Mouse (Mus musculus) midbrain, embryonic 13.5 days (tissue): Measurements from ENCODE around the gene Anxa9. TPM values are rescaled to one million over a fixed set of nuclear protein-coding genes. Genes with fewer than 3 reads are reported as not detected.

ENCODE experiments used
- ATAC-seq: fragments of 200-750 bp; cut with Nextera tagmentation; 2 replicates; pipeline ENCODE4 v1.8.0; 2017; ENCODE audit warnings: mild to moderate bottlenecking, moderate TSS enrichment, moderate library complexity
- H3K27ac ChIP-seq: fragments of 300-500 bp; sonication (generic); 2 replicates; pipeline ENCODE4 v1.5.1; 2015; ENCODE audit warnings: inconsistent platforms, mild to moderate bottlenecking, moderate library complexity
- H3K27me3 ChIP-seq: fragments of 300-500 bp; sonication (generic); 2 replicates; pipeline ENCODE4 v1.6.1; 2015; ENCODE audit warnings: mild to moderate bottlenecking, inconsistent platforms
- H3K36me3 ChIP-seq: fragments of 300-500 bp; sonication (generic); 2 replicates; pipeline ENCODE4 v1.6.1; 2015; ENCODE audit warnings: mild to moderate bottlenecking, inconsistent platforms
- H3K4me1 ChIP-seq: fragments of 300-500 bp; sonication (generic); replicated peaks from 2 replicates; pipeline ENCODE4 v1.6.1; 2015; ENCODE audit warnings: inconsistent platforms
- H3K4me2 ChIP-seq: fragments of 300-500 bp; sonication (generic); replicated peaks from 2 replicates; pipeline ENCODE4 v1.6.1; 2015; ENCODE audit warnings: moderate library complexity, mild to moderate bottlenecking, inconsistent platforms
- H3K4me3 ChIP-seq: fragments of 300-500 bp; sonication (generic); replicated peaks from 2 replicates; pipeline ENCODE4 v1.5.1; 2015; ENCODE audit warnings: mild to moderate bottlenecking, inconsistent platforms
- H3K9ac ChIP-seq: fragments of 300-500 bp; sonication (generic); replicated peaks from 2 replicates; pipeline ENCODE4 v1.6.1; 2015; ENCODE audit warnings: mild to moderate bottlenecking, inconsistent platforms
- H3K9me3 ChIP-seq: fragments of 300-500 bp; sonication (generic); 2 replicates; pipeline ENCODE4 v1.6.1; 2016; ENCODE audit warnings: mild to moderate bottlenecking, inconsistent platforms
- WGBS: fragments of 180-500 bp; shearing (Covaris S2); methylation state at CpG from one replicate; pipeline ENCODE4 v1.1.7; 2015; 5-methylcytosine and 5-hydroxymethylcytosine counted together
- polyA plus RNA-seq: library from polyadenylated mRNA; unstranded; fragments of >200 nt; fragmentation: Nextera tagmentation; extraction: Ambion mirVana; gene quantifications from 2 replicates; pipeline ENCODE4 v1.2.1, GENCODE M21; 2015

The Anxa9 gene
- polyA plus RNA-seq, 1 experiment from 2014 or later: 0.58 TPM

DNA sequence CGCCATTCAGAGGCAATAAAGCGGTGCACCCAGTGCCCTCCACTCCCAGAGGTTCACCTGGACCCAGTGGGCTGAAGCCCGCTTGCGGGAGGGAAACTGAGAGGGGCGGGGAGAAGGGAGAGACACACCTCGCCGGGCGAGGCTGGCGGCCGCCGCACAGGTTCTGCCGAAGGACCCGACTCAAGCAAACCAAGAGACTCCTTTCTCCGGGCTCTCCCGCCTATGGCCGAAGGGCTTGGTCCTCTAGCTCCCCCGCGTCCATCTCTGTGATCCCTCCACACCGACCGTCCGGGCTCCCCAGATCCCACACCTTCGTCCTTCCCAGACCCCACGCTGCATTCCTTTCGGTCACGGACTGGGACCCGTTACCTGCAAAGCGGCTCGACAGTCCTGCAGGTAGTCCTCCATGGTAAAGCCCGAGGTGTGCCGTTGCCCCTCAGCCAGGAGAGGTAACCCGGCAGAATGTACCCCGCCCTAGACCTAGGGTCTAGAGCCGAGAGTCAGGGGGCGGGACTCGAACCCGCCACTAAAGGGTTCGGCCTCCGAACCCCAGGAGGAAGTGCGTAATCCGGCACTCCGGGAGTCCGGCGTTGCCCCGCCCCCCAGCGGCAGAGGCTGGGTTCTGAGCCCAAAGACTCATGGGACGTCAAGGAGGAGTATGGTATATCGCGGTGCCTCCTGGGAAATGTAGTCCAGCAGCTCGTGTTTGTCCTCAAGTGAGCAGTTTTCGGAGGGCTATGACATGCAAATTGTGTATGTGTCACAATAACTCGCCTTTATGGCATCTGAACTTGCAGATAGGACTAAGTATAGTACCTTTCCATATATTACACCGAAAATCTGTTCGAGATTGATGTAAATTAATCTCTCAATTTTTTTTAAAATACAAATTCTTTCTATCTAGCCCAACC is 25.5 kb downstream of the Anxa9 start, which contains the start of the genes Mindy1 and Prune1:
Gene Mindy1 (plus strand): TSS at position 130 of the 911 bp plus-strand sequence.
Gene Prune1 (minus strand): TSS at position 861 of the 911 bp plus-strand sequence.
- under 1% methylated on average over 53 of the region's 53 CpGs for WGBS
- H3K9ac ChIP-seq: peak within 1 kb of the TSS; percentile 78
- 0 out of 2 replicates have a peak, but pooled peaks cover 5% of the 10 kb centered on the region for H3K36me3 ChIP-seq
- no peaks in the 10 kb centered on the region for H3K27me3 ChIP-seq
- no peaks in the 10 kb centered on the region for H3K9me3 ChIP-seq
- peaks cover 43% of the 10 kb centered on the region for H3K4me1 ChIP-seq
- peak within 1 kb of the TSS; percentile 62 for H3K4me3 ChIP-seq
- peak within 1 kb of the TSS; percentile 97 for H3K27ac ChIP-seq
- peak; percentile 91 for ATAC-seq
- H3K4me2 ChIP-seq: peak within 1 kb of the TSS; percentile 85

DNA sequence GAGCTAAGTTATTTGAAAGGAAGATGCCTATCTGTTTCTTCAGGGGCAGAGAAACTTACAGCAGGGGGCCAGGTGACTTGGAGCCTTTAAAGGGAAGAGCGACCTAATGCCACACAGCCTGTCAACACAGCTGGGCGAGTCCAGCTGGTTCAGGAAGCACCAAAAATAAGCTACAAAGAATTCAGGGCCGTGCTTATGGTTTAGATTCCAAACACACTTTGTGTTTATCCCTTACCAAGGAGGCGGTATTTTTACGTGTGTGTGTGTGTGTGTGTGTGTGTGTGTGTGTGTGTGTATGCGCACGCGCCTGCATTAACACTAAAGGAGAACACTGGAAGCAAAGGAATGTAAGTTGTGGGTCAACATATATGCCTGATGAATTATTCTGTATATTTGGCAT is 26.2 kb downstream of the Anxa9 start:
- Histone ChIP-seq H3K4me1 (peaks cover 40% of the 10 kb centered on the region), H3K27me3 (no peaks in the 10 kb centered on the region), H3K4me2 (peak overlapping the region; percentile 85), H3K9me3 (no peaks in the 10 kb centered on the region), H3K36me3 (0 out of 2 replicates have a peak, but pooled peaks cover 3% of the 10 kb centered on the region), H3K9ac (peak overlapping the region; percentile 78), H3K27ac (peak overlapping the region; percentile 75), H3K4me3 (peak overlapping the region; percentile 62)
- WGBS: 39% methylated on average over 8 of the region's 8 CpGs
- ATAC-seq: no peak

DNA sequence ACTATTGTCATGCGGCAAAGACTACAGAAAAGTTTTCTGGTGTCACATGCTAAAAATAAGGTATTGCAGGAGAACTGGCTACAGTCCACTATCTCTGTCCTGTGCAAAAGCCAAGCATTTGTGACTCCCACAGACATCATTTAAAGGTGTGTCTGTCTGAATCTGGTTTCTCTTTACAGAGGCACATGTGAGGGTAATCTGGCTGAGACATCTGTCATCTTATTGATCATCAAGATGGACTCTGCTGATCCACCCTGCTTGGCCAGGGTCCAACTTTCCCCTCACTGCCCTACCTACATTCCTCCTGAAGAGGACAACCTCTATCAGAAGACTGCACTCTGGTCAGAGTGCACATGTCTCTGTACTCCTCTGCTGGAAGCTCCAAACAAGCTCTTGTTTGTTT is 29.8 kb downstream of the Anxa9 start:
- H3K4me3 ChIP-seq: no peak overlapping the region
- H3K27ac ChIP-seq: no peak overlapping the region
- H3K4me2 ChIP-seq: no peak overlapping the region
- H3K36me3 ChIP-seq: peaks cover 10% of the 10 kb centered on the region; the same call in 1 of the 2 replicates
- H3K27me3 ChIP-seq: no peaks in the 10 kb centered on the region
- no peaks in the 10 kb centered on the region for H3K9me3 ChIP-seq
- WGBS: 100% methylated on average over 1 of the region's 1 CpGs
- H3K9ac ChIP-seq: no peak overlapping the region
- peaks cover 14% of the 10 kb centered on the region for H3K4me1 ChIP-seq
- ATAC-seq: no peak

GRCm38 (mm10) chr3:95276428-95276934 is 30.5 kb downstream of the Anxa9 start:
- no peak for ATAC-seq
- Histone ChIP-seq H3K9ac (no peak overlapping the region), H3K9me3 (no peaks in the 10 kb centered on the region), H3K27ac (no peak overlapping the region), H3K27me3 (no peaks in the 10 kb centered on the region), H3K4me1 (peaks cover 14% of the 10 kb centered on the region), H3K4me3 (no peak overlapping the region), H3K4me2 (no peak overlapping the region), H3K36me3 (peaks cover 10% of the 10 kb centered on the region; the same call in 1 of the 2 replicates)
- 87% methylated on average over 5 of the region's 5 CpGs for WGBS

DNA sequence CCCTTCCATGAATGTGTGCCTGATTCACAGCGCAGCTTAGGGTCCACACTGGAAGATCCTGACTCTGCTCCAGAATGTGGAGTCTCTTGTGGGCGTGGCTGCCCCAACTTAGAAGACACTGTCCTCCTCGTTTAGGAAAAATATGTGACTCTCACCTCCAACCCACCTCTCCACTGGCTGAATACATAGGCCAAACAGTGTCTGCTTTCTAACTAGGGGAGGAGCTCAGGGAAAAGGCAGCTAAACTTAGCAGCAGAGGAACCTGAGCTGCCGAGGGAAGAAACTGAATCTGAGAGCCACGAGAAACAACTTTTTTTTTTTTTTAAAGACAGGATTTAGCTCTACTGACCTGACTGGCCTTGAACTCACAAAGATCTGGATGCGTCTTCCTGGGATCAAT is 31.8 kb downstream of the Anxa9 start:
- no peaks in the 10 kb centered on the region for H3K27me3 ChIP-seq
- peaks cover 5% of the 10 kb centered on the region; the same call in 1 of the 2 replicates for H3K4me1 ChIP-seq
- no peak for ATAC-seq
- H3K9me3 ChIP-seq: no peaks in the 10 kb centered on the region
- WGBS: 89% methylated on average over 6 of the region's 6 CpGs
- no peak overlapping the region for H3K27ac ChIP-seq
- no peak overlapping the region for H3K4me2 ChIP-seq
- H3K9ac ChIP-seq: no peak overlapping the region
- peaks cover 10% of the 10 kb centered on the region; the same call in 1 of the 2 replicates for H3K36me3 ChIP-seq
- no peak overlapping the region for H3K4me3 ChIP-seq

DNA sequence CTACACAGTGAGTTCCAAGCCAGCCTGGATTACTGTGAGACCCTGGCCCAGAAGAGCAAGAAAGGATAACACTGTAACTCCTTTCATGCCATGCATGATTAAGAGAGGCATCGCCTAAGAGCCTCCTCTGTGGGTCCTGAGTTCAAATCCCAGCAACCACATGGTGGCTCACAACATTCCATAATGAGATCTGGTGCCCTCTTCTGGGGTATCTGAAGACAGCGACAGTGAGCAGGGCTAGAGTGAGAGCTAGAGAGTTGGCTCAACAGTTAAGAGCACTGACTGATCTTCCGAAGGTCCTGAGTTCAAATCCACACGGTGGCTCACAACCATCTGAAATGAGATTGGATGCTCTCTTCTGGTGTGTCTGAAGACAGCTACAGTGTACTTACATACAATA is 32.5 kb downstream of the Anxa9 start:
- no peak overlapping the region for H3K9ac ChIP-seq
- peaks cover 15% of the 10 kb centered on the region; the same call in 1 of the 2 replicates for H3K36me3 ChIP-seq
- no peak overlapping the region for H3K4me3 ChIP-seq
- 94% methylated on average over 4 of the region's 4 CpGs for WGBS
- H3K4me2 ChIP-seq: no peak overlapping the region
- no peaks in the 10 kb centered on the region for H3K9me3 ChIP-seq
- H3K4me1 ChIP-seq: no peaks in the 10 kb centered on the region
- no peak overlapping the region for H3K27ac ChIP-seq
- ATAC-seq: no peak
- no peaks in the 10 kb centered on the region for H3K27me3 ChIP-seq

DNA sequence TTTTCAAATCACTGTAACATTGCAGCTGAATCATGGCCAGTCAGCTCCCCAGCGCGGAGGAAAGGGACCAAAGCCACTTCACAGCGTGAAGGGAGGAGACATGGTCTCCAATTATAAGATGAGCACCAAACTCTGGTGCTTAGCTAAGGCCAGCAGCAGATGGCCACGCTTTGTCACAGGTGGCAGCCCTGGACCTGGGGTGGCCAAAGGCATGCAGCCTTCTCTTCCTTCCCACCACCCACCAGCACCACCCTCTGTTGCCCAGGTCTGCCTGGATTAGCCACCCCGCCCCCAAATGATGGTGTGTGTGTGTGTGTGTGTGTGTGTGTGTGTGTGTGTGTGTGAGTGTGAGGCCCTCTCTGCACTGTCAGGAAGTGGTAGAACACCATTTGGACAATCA is 33.5 kb downstream of the Anxa9 start:
- peaks cover 20% of the 10 kb centered on the region; the same call in 1 of the 2 replicates for H3K36me3 ChIP-seq
- H3K9ac ChIP-seq: no peak overlapping the region
- WGBS: 92% methylated on average over 5 of the region's 5 CpGs
- H3K27me3 ChIP-seq: no peaks in the 10 kb centered on the region
- no peak overlapping the region for H3K27ac ChIP-seq
- H3K4me3 ChIP-seq: no peak overlapping the region
- H3K4me2 ChIP-seq: no peak overlapping the region
- no peak for ATAC-seq
- H3K4me1 ChIP-seq: no peaks in the 10 kb centered on the region
- no peaks in the 10 kb centered on the region for H3K9me3 ChIP-seq

DNA sequence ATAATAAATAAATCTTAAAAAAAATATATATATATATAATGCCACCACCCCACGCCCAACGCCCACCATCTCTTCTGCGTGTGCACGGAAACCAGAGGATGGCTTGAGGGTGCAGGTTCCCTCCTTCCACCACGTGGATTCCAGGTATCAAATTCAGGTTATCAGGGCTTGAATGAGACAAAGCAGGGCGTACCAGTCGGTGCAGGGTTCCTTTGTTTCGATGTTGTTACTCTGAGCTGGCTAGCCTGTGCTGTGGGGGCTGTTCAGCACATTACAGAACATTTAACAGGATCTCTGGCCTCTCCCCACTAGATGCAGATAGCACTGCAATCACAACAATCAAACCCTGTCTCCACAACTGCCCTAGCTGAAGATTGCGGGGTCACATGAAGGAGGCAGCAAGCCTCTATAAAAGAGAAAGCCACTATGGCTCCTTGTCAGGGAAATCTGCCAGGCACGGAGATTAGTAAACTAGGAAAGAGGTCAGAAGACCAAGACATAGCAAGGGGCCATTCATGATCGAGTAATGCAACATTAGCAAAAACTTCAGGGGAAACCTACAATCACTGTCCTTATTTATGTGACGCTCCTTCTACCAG is 36.1 kb downstream of the Anxa9 start:
- Histone ChIP-seq H3K4me2 (no peak overlapping the region), H3K9me3 (no peaks in the 10 kb centered on the region), H3K4me3 (no peak overlapping the region), H3K27ac (no peak overlapping the region), H3K36me3 (peaks cover 42% of the 10 kb centered on the region), H3K27me3 (no peaks in the 10 kb centered on the region), H3K9ac (no peak overlapping the region), H3K4me1 (no peaks in the 10 kb centered on the region)
- 85% methylated on average over 12 of the region's 12 CpGs for WGBS
- no peak for ATAC-seq

DNA sequence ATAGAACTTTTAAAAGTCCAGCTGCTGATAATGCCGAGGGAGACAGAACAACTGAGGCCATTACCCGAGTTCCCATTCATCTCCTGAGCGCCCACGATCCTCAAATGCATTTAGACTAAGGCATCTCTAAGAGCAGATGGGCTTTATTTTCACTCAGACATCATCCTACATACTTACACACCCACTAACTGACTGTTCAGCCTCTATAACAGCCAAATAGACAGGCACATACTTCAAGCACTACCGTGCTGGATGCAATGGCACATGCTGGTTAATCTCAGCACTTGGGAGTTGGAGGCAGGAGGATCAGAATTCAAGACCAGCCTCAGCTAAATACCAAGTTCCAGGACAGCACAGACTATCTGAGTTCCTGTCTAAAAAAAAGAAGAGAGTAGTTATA is 37.2 kb downstream of the Anxa9 start:
- H3K27me3 ChIP-seq: no peaks in the 10 kb centered on the region
- peaks cover 47% of the 10 kb centered on the region for H3K36me3 ChIP-seq
- no peaks in the 10 kb centered on the region for H3K9me3 ChIP-seq
- H3K9ac ChIP-seq: no peak overlapping the region
- no peak overlapping the region for H3K4me2 ChIP-seq
- H3K4me1 ChIP-seq: no peaks in the 10 kb centered on the region
- H3K4me3 ChIP-seq: no peak overlapping the region
- ATAC-seq: no peak
- WGBS: 89% methylated on average over 5 of the region's 5 CpGs
- no peak overlapping the region for H3K27ac ChIP-seq

- no peak for ATAC-seq
- H3K36me3 ChIP-seq: peaks cover 60% of the 10 kb centered on the region
Measured at GRCm38 (mm10) chr3:95267855-95268254, 39.1 kb downstream of the Anxa9 start.

DNA sequence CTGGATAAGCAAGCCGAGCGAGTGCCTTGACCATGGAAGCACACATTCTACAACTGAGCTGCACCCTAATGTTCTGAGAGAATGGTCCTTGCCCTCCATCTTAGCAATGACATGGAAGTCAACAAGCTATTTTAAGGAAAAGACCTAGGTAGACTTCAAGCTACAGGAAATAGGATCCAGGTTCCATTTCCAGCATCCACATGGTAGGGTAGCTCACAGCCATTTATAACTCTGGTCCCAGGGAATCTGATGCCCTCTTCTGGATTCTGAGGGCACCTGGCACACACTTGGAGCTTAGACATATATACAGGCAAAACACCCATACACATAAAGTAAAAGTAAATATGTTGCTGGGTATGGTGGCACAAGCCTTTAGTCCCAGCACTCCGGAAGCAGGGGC is 40.9 kb downstream of the Anxa9 start:
- H3K27ac ChIP-seq: no peak overlapping the region
- no peaks in the 10 kb centered on the region for H3K9me3 ChIP-seq
- H3K36me3 ChIP-seq: peaks cover 71% of the 10 kb centered on the region
- H3K4me1 ChIP-seq: no peaks in the 10 kb centered on the region
- H3K9ac ChIP-seq: no peak overlapping the region
- H3K27me3 ChIP-seq: no peaks in the 10 kb centered on the region
- ATAC-seq: no peak
- no peak overlapping the region for H3K4me2 ChIP-seq
- WGBS: 98% methylated on average over 3 of the region's 3 CpGs
- no peak overlapping the region for H3K4me3 ChIP-seq

More at GRCm38 (mm10) chr3:95267855-95268254, 39.1 kb downstream of the Anxa9 start:
- Histone ChIP-seq H3K4me1 (no peaks in the 10 kb centered on the region), H3K4me3 (no peak overlapping the region), H3K9ac (no peak overlapping the region), H3K27me3 (no peaks in the 10 kb centered on the region), H3K9me3 (no peaks in the 10 kb centered on the region), H3K27ac (no peak overlapping the region), H3K4me2 (no peak overlapping the region)

DNA sequence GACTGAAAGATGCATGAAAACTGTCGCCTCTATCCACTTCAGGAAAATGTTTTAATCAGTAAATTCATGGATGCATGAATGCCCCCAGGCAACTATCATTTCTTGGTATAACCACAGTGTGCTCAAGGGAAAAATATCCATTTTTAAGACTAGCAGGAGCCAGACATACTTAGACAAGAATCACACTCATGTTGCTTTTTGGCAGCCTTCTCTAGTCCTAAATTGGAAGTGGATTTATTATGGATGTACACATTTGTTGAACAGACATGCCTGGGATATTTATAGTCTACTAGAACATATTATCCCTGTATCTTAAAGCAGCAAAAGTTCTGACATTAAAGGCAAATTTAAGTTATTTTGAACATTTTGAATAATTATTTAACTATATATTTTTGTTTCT is 42.3 kb downstream of the Anxa9 start:
- Histone ChIP-seq H3K4me3 (no peak overlapping the region), H3K27ac (no peak overlapping the region), H3K9ac (no peak overlapping the region), H3K9me3 (no peaks in the 10 kb centered on the region), H3K4me2 (no peak overlapping the region), H3K27me3 (no peaks in the 10 kb centered on the region), H3K36me3 (peaks cover 81% of the 10 kb centered on the region), H3K4me1 (no peaks in the 10 kb centered on the region)
- WGBS: 78% methylated on average over 1 of the region's 1 CpGs
- ATAC-seq: no peak
